Mouse (Mus musculus) thymus, postnatal 4 days (tissue): ENCODE data around the gene Nr0b1.

Source experiments
- DNase-seq: peaks from one replicate; pipeline ENCODE4 v3.0.0; 2021

Gene Nr0b1

DNA sequence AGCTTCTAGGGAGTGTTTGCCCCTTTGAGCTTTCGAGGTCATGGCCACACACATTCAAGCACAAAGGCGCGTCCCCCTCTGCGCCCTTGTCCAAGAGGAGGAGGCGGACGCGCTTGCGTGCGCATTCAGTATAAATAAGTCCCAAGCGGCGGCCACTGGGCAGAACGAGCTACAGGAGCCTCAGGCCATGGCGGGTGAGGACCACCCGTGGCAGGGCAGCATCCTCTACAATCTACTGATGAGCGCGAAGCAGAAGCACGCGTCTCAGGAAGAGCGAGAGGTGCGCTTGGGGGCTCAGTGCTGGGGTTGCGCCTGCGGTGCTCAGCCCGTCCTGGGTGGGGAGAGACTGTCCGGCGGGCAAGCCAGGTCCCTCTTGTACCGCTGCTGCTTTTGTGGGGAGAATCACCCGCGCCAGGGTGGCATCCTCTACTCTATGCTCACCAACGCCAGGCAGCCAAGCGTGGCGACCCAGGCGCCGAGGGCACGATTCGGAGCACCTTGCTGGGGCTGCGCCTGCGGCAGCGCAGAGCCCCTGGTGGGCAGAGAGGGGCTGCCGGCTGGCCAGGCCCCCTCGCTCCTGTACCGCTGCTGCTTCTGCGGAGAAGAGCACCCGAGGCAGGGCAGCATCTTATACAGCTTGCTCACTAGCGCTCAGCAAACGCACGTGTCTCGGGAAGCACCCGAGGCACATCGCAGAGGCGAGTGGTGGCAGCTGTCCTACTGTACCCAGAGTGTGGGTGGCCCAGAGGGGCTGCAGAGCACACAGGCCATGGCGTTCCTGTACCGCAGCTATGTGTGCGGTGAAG is at the start of gene Nr0b1:
Nr0b1 (plus strand) TSS at position 151 of the 806 bp plus-strand sequence.
- no peak for DNase-seq

DNA sequence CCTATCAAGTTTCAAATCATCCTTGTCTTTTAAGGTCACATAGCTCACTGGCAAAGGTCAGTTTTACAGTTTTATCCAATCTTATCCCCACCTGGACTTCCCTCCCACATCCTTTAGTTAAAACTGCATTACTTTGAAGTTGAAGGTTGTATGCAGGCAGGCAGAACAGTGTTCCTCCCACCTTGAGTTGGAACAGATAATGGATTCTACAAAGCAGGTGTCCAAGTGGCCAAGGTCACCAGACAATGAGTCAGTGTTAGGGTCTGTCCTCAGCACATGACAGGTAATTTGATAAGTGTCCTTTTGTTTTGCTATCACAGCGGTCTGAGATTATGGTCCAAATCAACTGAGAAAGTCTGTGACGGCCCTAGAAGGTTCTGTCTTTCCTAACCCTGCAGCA is 4.3 kb upstream of the Nr0b1 start:
- DNase-seq: no peak

DNA sequence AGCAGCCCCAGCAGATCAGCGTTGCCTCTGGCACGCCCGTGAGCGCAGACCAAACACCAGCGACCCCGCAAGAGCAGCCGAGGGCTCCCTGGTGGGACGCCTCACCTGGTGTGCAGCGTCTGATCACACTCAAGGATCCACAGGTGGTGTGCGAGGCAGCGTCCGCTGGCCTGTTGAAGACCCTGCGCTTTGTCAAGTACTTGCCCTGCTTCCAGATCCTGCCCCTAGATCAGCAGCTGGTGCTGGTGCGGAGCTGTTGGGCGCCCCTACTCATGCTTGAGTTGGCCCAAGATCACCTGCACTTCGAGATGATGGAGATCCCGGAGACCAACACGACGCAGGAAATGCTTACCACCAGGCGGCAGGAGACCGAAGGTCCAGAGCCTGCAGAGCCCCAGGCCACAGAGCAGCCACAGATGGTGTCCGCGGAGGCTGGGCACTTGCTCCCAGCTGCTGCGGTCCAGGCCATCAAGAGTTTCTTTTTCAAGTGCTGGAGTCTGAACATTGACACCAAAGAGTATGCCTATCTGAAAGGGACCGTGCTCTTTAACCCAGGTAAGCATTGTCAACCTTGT is 943 bp downstream of the Nr0b1 start:
- DNase-seq: no peak

DNA sequence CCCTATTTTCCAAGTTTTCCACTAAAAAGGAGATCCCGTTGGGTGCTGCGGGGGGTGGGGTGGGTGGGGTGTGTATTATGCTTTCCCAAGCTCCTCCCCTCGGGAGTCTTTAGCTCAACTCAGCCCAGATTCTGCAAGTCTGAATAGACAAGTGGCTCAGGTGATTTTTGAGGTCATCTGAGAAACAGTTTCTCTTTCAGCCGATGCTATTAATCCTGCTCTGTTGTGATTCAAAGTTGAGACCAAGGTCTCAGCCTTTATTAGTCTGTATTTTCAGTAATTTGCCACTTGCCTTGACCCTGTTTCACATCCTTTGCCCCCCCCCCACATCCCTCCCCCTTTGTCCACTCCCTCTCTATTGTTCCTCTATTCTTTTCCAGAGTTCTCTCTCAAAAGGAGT is 1.8 kb downstream of the Nr0b1 start:
- no peak for DNase-seq

DNA sequence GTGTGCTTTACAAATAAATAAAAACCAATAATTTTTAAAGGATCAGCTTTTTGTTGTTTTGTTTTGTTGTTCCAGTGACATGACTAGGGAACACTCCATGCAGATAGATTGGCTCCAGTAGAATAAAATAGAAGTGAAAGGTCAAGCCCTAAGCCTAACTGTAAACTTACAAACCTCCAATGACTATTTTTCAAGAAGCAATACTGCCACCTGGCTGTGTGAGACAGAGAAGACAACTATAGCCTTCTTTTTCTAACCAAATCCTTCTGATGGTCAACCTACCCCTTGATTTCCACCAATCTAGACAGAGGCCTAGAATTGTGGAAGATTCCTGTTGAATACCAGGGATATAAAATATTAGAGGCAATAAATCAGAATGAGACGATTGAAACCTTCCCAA is 45.7 kb downstream of the Nr0b1 start:
- no peak for DNase-seq
